ENCODE assay signal across 9 mouse cellular contexts in the genomic region with DNA sequence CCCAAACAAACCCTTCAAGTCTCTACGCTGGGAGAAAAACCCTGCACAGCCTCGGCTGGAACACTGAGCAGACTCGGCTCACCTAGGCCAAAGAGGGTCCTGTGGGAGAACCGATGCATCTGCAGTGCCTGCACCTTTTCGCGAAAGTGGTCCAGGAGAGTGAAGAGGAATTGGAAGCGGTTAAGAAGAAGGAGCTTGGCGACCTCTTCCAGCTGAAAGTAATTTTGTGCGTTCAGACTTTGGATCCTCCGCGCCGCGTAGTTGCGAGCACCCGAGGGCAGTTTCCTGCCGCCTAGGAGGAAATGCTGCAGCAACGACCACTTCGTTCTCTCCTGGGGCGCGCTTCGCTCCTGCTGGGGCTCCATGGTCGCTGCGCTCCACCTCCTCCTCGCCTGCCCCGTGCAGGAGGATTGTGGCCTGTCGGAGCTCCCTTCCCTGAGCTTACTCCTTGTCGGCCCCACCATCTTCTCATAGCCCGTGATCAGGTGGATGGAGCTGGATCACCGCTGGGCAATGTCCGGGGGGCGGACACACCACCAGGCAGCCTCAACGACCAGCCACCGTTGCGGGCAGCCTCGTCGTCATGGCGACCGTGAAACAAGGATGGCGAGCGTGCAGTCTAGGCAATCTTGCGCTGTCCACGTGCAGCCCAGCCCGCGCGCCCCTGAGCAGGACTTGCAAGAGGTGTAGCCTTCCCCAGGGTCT. TPM values are rescaled to one million over a fixed set of nuclear protein-coding genes. Genes with fewer than 3 reads are reported as not detected.
DNase-seq lines count a peak whose midpoint lies in the region; ATAC-seq lines count a peak whose summit lies in the region.
"Had no signal": no experiment of that assay in that cellular context is flagged by ENCODE, and none has a peak within 500 bp of the region (broad histone marks: within the 10 kb centered on the region; RNA-seq: fewer than 3 reads in every experiment).

A gene (minus strand): TSS at position 594 of the 705 bp plus-strand sequence.

- H3K4me1 ChIP-seq in lung, embryonic 16.5 days (replicated peaks; ENCODE audit: control insufficient read depth, insufficient read depth, low read length), result peaks cover 6% of the 10 kb centered on the region
- peaks cover 8% of the 10 kb centered on the region for H3K4me1 ChIP-seq in embryonic facial prominence, embryonic 13.5 days
- peaks cover 8% of the 10 kb centered on the region for H3K4me1 ChIP-seq in limb, embryonic 10.5 days
- no peaks in the 10 kb centered on the region for H3K4me1 ChIP-seq in neural tube, embryonic 12.5 days

- peaks cover 3% of the 10 kb centered on the region; the same call in 1 of the 2 replicates for H3K27me3 ChIP-seq in lung, embryonic 16.5 days (ENCODE audit: control insufficient read depth, insufficient read depth, low read depth, low read length)
- peaks cover 28% of the 10 kb centered on the region for H3K27me3 ChIP-seq in embryonic facial prominence, embryonic 13.5 days
- H3K27me3 ChIP-seq in limb, embryonic 10.5 days (ENCODE audit: low read depth, poor library complexity, severe bottlenecking), result peaks cover 21% of the 10 kb centered on the region; the same call in 1 of the 2 replicates
- H3K27me3 ChIP-seq in neural tube, embryonic 12.5 days (replicated peaks), result 0 out of 2 replicates have a peak, but pooled peaks cover 3% of the 10 kb centered on the region

- ATAC-seq in lung, embryonic 16.5 days (ENCODE audit: low read depth), result peak; percentile 71
- ATAC-seq in embryonic facial prominence, embryonic 13.5 days (ENCODE audit: insufficient number of reproducible peaks, insufficient read depth, low FRiP score, low TSS enrichment, low read depth), result 0 out of 2 replicates have a peak, but pooled peaks have one; percentile 43
- ATAC-seq in neural tube, embryonic 12.5 days (ENCODE audit: low FRiP score, low read depth), result peak; percentile 96

- H3K9ac ChIP-seq in lung, embryonic 16.5 days (ENCODE audit: low read length), result peak within 1 kb of the TSS; percentile 0
- H3K9ac ChIP-seq in embryonic facial prominence, embryonic 13.5 days, result peak within 1 kb of the TSS; percentile 70
- peak within 1 kb of the TSS; percentile 56 for H3K9ac ChIP-seq in neural tube, embryonic 12.5 days

- under 1% methylated on average over 45 of the region's 45 CpGs for WGBS in lung, embryonic 16.5 days
- under 1% methylated on average over 45 of the region's 45 CpGs for WGBS in embryonic facial prominence, embryonic 13.5 days
- WGBS in limb, embryonic 10.5 days, result under 1% methylated on average over 45 of the region's 45 CpGs
- 1% methylated on average over 45 of the region's 45 CpGs for WGBS in neural tube, embryonic 12.5 days

- peak within 1 kb of the TSS; percentile 77 for H3K4me2 ChIP-seq in lung, embryonic 16.5 days (ENCODE audit: low read depth, low read length)
- peak within 1 kb of the TSS; percentile 94 for H3K4me2 ChIP-seq in embryonic facial prominence, embryonic 13.5 days
- peak within 1 kb of the TSS; percentile 88 for H3K4me2 ChIP-seq in neural tube, embryonic 12.5 days (replicated peaks)

- no peaks in the 10 kb centered on the region for H3K36me3 ChIP-seq in lung, embryonic 16.5 days (ENCODE audit: control insufficient read depth, insufficient read depth, low read length)
- no peaks in the 10 kb centered on the region for H3K36me3 ChIP-seq in embryonic facial prominence, embryonic 13.5 days
- H3K36me3 ChIP-seq in limb, embryonic 10.5 days, result no peaks in the 10 kb centered on the region
- no peaks in the 10 kb centered on the region for H3K36me3 ChIP-seq in neural tube, embryonic 12.5 days

- H3K4me3 ChIP-seq in lung, embryonic 16.5 days (ENCODE audit: low read length), result peak within 1 kb of the TSS; percentile 43
- H3K4me3 ChIP-seq in embryonic facial prominence, embryonic 13.5 days, result peak within 1 kb of the TSS; percentile 48
- peak within 1 kb of the TSS; percentile 62 for H3K4me3 ChIP-seq in limb, embryonic 10.5 days
- H3K4me3 ChIP-seq in neural tube, embryonic 12.5 days, result peak within 1 kb of the TSS; percentile 44

- no peaks in the 10 kb centered on the region for H3K9me3 ChIP-seq in lung, embryonic 16.5 days (ENCODE audit: control insufficient read depth, low read length)
- H3K9me3 ChIP-seq in embryonic facial prominence, embryonic 13.5 days, result peaks cover 3% of the 10 kb centered on the region; the same call in 1 of the 2 replicates
- no peaks in the 10 kb centered on the region for H3K9me3 ChIP-seq in limb, embryonic 10.5 days (replicated peaks)
- H3K9me3 ChIP-seq in neural tube, embryonic 12.5 days, result no peaks in the 10 kb centered on the region

- DNase-seq in lung, postnatal 25 days (ENCODE audit: low spot score), result no peak
- DNase-seq in heart, postnatal 36 days, result peak; percentile 5 to 7
- peak; percentile 82 for DNase-seq in limb, embryonic 10.5 days (ENCODE audit: low spot score)
- DNase-seq in gastrocnemius, postnatal 36 days, result no peak
- no peak for DNase-seq in urinary bladder, postnatal 4 days (ENCODE audit: low spot score in 2 of 2)

- intact Hi-C loops in heart, postnatal 36 days (cut with DNase I), result no loop called here
- intact Hi-C loops in gastrocnemius, postnatal 36 days (cut with DNase I), result no loop called here

- H3K27ac ChIP-seq in lung, embryonic 16.5 days (ENCODE audit: low read length), result no peak within 1 kb of the TSS
- H3K27ac ChIP-seq in embryonic facial prominence, embryonic 13.5 days, result no peak within 1 kb of the TSS
- peak within 1 kb of the TSS; percentile 79 for H3K27ac ChIP-seq in limb, embryonic 10.5 days
- no peak within 1 kb of the TSS for H3K27ac ChIP-seq in neural tube, embryonic 12.5 days

RNA-seq across cellular contexts. Expression of the gene that starts here (rescaled TPM):
- 0.50 and 0.75 TPM in 2 replicates for polyA plus RNA-seq in lung, embryonic 16.5 days (2015; fragmentation: Nextera tagmentation; extraction: Ambion mirVana)
- polyA plus RNA-seq in embryonic facial prominence, embryonic 13.5 days (2015; fragmentation: Nextera tagmentation; extraction: Ambion mirVana), result 0.32 and 0.70 TPM in 2 replicates
- total RNA-seq in heart, postnatal 36 days (2021), result under 1 TPM in 1 of 2 experiments, not detected in 1; 0.08 TPM
- polyA plus RNA-seq in limb, embryonic 10.5 days (2016; fragmentation: Nextera tagmentation; extraction: Ambion mirVana), result 0.05 and 0.13 TPM in 2 replicates
- polyA plus RNA-seq in neural tube, embryonic 12.5 days (2016; fragmentation: Nextera tagmentation; extraction: Ambion mirVana), result 0.14 and 0.20 TPM in 2 replicates
- not detected for total RNA-seq in gastrocnemius, postnatal 36 days (2021)
- polyA plus RNA-seq: small intestine, adult 2 months had no signal

Comparison
In these comparisons a context has a peak if more than half of its experiments do, and no peak if none do; other contexts are left out.
1. Peak in ATAC-seq, H3K4me3 ChIP-seq, H3K9ac ChIP-seq and H3K4me2 ChIP-seq in lung, embryonic 16.5 days; RNA of the gene not detected or under 1 TPM.
2. Peak in ATAC-seq, H3K4me3 ChIP-seq, H3K9ac ChIP-seq and H3K4me2 ChIP-seq in embryonic facial prominence, embryonic 13.5 days; RNA of the gene not detected or under 1 TPM.
3. Peak in DNase-seq in heart, postnatal 36 days; RNA of the gene not detected or under 1 TPM.
4. Peak in DNase-seq, H3K4me3 ChIP-seq and H3K27ac ChIP-seq in limb, embryonic 10.5 days; RNA of the gene not detected or under 1 TPM.
5. Peak in ATAC-seq, H3K4me3 ChIP-seq, H3K9ac ChIP-seq and H3K4me2 ChIP-seq in neural tube, embryonic 12.5 days; RNA of the gene not detected or under 1 TPM.
6. ATAC-seq: peak in every context shown above with its lines; median percentile 96 in neural tube, embryonic 12.5 days; 71 in lung, embryonic 16.5 days; 43 in embryonic facial prominence, embryonic 13.5 days.
7. H3K9ac ChIP-seq: peak in every context shown above with its lines; median percentile 70 in embryonic facial prominence, embryonic 13.5 days; 56 in neural tube, embryonic 12.5 days; 0 in lung, embryonic 16.5 days.